Mouse (Mus musculus) heart, postnatal 14 days (tissue): ENCODE results near the gene Asb2. TPM values are rescaled to one million over a fixed set of nuclear protein-coding genes. Genes with fewer than 3 reads are reported as not detected.
A peak's percentile ranks its signal among the peaks of the same experiment; 100 is the strongest.

Experiments used
- DNase-seq, 2 experiments: peaks; one replicate each; pipeline ENCODE4 v3.0.0; 2021 to 2022
- intact Hi-C: fragments of 180-260 bp; cut with DNase I; formaldehyde crosslinking; loops from one replicate; pipeline ENCODE4 v1.15.1; 2025
- total RNA-seq, 2 experiments: library from RNA; stranded (reverse); gene quantifications; 2 replicates each; pipeline ENCODE4 v1.2.3; 2021

The Asb2 gene
- total RNA-seq, 2 experiments from 2014 or later, result 470 to 485 TPM

- intact Hi-C loops, result no loop called here
- DNase-seq, result peak; percentile 55 to 64
Measured at GRCm38 (mm10) chr12:103328448-103329191, 27.2 kb downstream of the Asb2 start.

- intact Hi-C loops, result no loop called here
- DNase-seq, result no peak
Measured at GRCm38 (mm10) chr12:103327107-103327506, 28.7 kb downstream of the Asb2 start.

- DNase-seq, result no peak
- intact Hi-C loops, result no loop called here
Measured at GRCm38 (mm10) chr12:103326569-103326968, 29.2 kb downstream of the Asb2 start.

- intact Hi-C loops, result loop anchor here (1.0 kb wide), 2 partner anchors 24 to 42 kb away; no protein-coding TSS in a partner anchor
- peak; percentile 87 to 91 for DNase-seq
Measured at GRCm38 (mm10) chr12:103325156-103325857, 30.5 kb downstream of the Asb2 start.

GRCm38 (mm10) chr12:103322801-103323200 is 33.0 kb downstream of the Asb2 start:
- DNase-seq, result no peak

GRCm38 (mm10) chr12:103315831-103316545 is 39.8 kb downstream of the Asb2 start:
- intact Hi-C loops, result no loop called here
- no peak for DNase-seq

More at GRCm38 (mm10) chr12:103322801-103323200, 33.0 kb downstream of the Asb2 start:
- intact Hi-C loops, result no loop called here

- intact Hi-C loops, result no loop called here
- DNase-seq, result no peak
Measured at GRCm38 (mm10) chr12:103314640-103315361, 41.0 kb downstream of the Asb2 start.

GRCm38 (mm10) chr12:103313871-103314639 is 41.7 kb downstream of the Asb2 start:
- intact Hi-C loops, result no loop called here
- DNase-seq, result peak in 1 of 2 experiments; percentile 52

- no peak for DNase-seq
- intact Hi-C loops, result no loop called here
Measured at GRCm38 (mm10) chr12:103313274-103313673, 42.5 kb downstream of the Asb2 start.

GRCm38 (mm10) chr12:103311921-103312320 is 43.9 kb downstream of the Asb2 start:
- DNase-seq, result peak in 1 of 2 experiments; percentile 33

GRCm38 (mm10) chr12:103310744-103311267 is 45.0 kb downstream of the Asb2 start, which contains the start of gene Fam181a:
Fam181a (plus strand) TSS chr12:103310975.
- intact Hi-C loops, result no loop called here
- no peak for DNase-seq

More at GRCm38 (mm10) chr12:103311921-103312320, 43.9 kb downstream of the Asb2 start:
- intact Hi-C loops, result no loop called here

- intact Hi-C loops, result no loop called here
Measured at GRCm38 (mm10) chr12:103306720-103307119, 49.1 kb downstream of the Asb2 start.

GRCm38 (mm10) chr12:103306224-103306623 is 49.6 kb downstream of the Asb2 start:
- DNase-seq, result no peak

More at GRCm38 (mm10) chr12:103306720-103307119, 49.1 kb downstream of the Asb2 start:
- DNase-seq, result peak; percentile 42 to 63

GRCm38 (mm10) chr12:103302960-103303359 is 52.8 kb downstream of the Asb2 start:
- intact Hi-C loops, result no loop called here
- no peak for DNase-seq

More at GRCm38 (mm10) chr12:103306224-103306623, 49.6 kb downstream of the Asb2 start:
- intact Hi-C loops, result no loop called here

- intact Hi-C loops, result loop anchor here (1.0 to 2.0 kb wide), 2 partner anchors 59 to 157 kb away; partner anchors contain the start of gene Prima1
- peak; percentile 58 to 68 for DNase-seq
Measured at GRCm38 (mm10) chr12:103301645-103302044, 54.2 kb downstream of the Asb2 start.

- intact Hi-C loops, result loop anchor here (2.0 kb wide), 1 partner anchor 58 kb away; the partner anchor contains the start of gene Prima1
- DNase-seq, result no peak
Measured at GRCm38 (mm10) chr12:103300493-103300892, 55.3 kb downstream of the Asb2 start.

GRCm38 (mm10) chr12:103296292-103296691 is 59.5 kb downstream of the Asb2 start:
- intact Hi-C loops, result no loop called here
- no peak for DNase-seq

GRCm38 (mm10) chr12:103292366-103292765 is 63.4 kb downstream of the Asb2 start:
- intact Hi-C loops, result no loop called here

GRCm38 (mm10) chr12:103287276-103287675 is 68.5 kb downstream of the Asb2 start:
- intact Hi-C loops, result no loop called here
- no peak for DNase-seq

More at GRCm38 (mm10) chr12:103292366-103292765, 63.4 kb downstream of the Asb2 start:
- no peak for DNase-seq
